Mouse (Mus musculus) ES-Bruce4 (cell line): ENCODE data around the gene Rpl7l1.
A peak's percentile ranks its signal among the peaks of the same experiment; 100 is the strongest.

Source experiments
- CTCF ChIP-seq: IDR thresholded peaks from one replicate; pipeline ENCODE4 v1.8.1; 2011; ENCODE audit warnings: low read depth, low read length
- EP300 ChIP-seq: IDR thresholded peaks from 2 replicates; pipeline ENCODE4 v1.6.1; 2011; ENCODE audit warnings: low read depth, low read length; ENCODE audit not compliant: insufficient read depth
- POLR2A ChIP-seq: IDR thresholded peaks from one replicate; pipeline ENCODE4 v1.8.1; 2011; ENCODE audit warnings: low read length; ENCODE audit not compliant: insufficient read depth

GRCm38 (mm10) chr17:46810672-46811071, 28.2 kb upstream of the Rpl7l1 start:
- TF ChIP-seq EP300 = peak; percentile 62; the same call in 1 of the 2 replicates
- no peak for TF ChIP-seq POLR2A
- TF ChIP-seq CTCF = no peak
